Mouse (Mus musculus) lung, embryonic 14.5 days (tissue): Measurements from ENCODE around the gene Phlpp2. TPM values are rescaled to one million over a fixed set of nuclear protein-coding genes. Genes with fewer than 3 reads are reported as not detected.
"Not testable (repeated sequence)": the region's sequence is repeated elsewhere in the genome, so short reads cannot be mapped to it uniquely, and the experiment has no call there.

Experiments
- ATAC-seq: fragments of 200-750 bp; cut with Nextera tagmentation; 2 replicates; pipeline ENCODE4 v1.8.0; 2017; ENCODE audit warnings: mild to moderate bottlenecking, moderate TSS enrichment, moderate library complexity; ENCODE audit not compliant: insufficient read depth
- DNase-seq: peaks from one replicate; pipeline ENCODE4 v3.0.0-alpha.2; 2015
- H3K27ac ChIP-seq: fragments of 300-500 bp; sonication (generic); 2 replicates; pipeline ENCODE4 v1.5.1; 2014; ENCODE audit warnings: low read depth, mild to moderate bottlenecking, moderate library complexity
- H3K27me3 ChIP-seq: fragments of 300-500 bp; sonication (generic); 2 replicates; pipeline ENCODE4 v1.6.1; 2014; ENCODE audit warnings: low read length, control low read depth; ENCODE audit not compliant: insufficient read depth
- H3K36me3 ChIP-seq: fragments of 300-500 bp; sonication (generic); 2 replicates; pipeline ENCODE4 v1.6.1; 2014; ENCODE audit warnings: control low read depth; ENCODE audit not compliant: insufficient read depth
- H3K4me1 ChIP-seq: fragments of 300-500 bp; sonication (generic); 2 replicates; pipeline ENCODE4 v1.6.1; 2014; ENCODE audit warnings: antibody characterized with exemption, control low read depth; ENCODE audit not compliant: insufficient read depth
- H3K4me2 ChIP-seq: fragments of 300-500 bp; sonication (generic); 2 replicates; pipeline ENCODE4 v1.6.1; 2014; ENCODE audit warnings: mild to moderate bottlenecking
- H3K4me3 ChIP-seq: fragments of 300-500 bp; sonication (generic); 2 replicates; pipeline ENCODE4 v1.5.1; 2014; ENCODE audit warnings: low read depth, low read length
- H3K9ac ChIP-seq: fragments of 300-500 bp; sonication (generic); 2 replicates; pipeline ENCODE4 v1.6.1; 2014
- H3K9me3 ChIP-seq: fragments of 300-500 bp; sonication (generic); 2 replicates; pipeline ENCODE4 v1.6.1; 2016; ENCODE audit warnings: low read depth, low read length, control low read depth
- CTCF ChIP-seq: IDR thresholded peaks from 2 replicates; pipeline ENCODE4 v1.5.1; 2016; ENCODE audit warnings: antibody characterized with exemption, low read depth
- WGBS: fragments of 180-500 bp; shearing (Covaris S2); extraction: QIAGEN DNeasy Blood & Tissue Kit; methylation state at CpG from one replicate; pipeline ENCODE4 v1.1.7; 2014; 5-methylcytosine and 5-hydroxymethylcytosine counted together
- polyA plus RNA-seq: library from polyadenylated mRNA; unstranded; fragments of >200 nt; fragmentation: Nextera tagmentation; extraction: Ambion mirVana; gene quantifications from 2 replicates; pipeline ENCODE4 v1.2.1, GENCODE M21; 2014

Phlpp2 gene
- polyA plus RNA-seq, 1 experiment from 2014 or later, result 4.4 TPM

- no peak for TF ChIP-seq CTCF
- 84% methylated on average over 1 of the region's 1 CpGs for WGBS
These were observed 2.7 kb downstream of the Phlpp2 start for GRCm38 (mm10) chr8:109871056-109871455.

GRCm38 (mm10) chr8:109873800-109874199 lies 5.5 kb downstream of the Phlpp2 start:
- H3K9ac ChIP-seq, H3K4me3 ChIP-seq, H3K27me3 ChIP-seq, H3K4me2 ChIP-seq, ATAC-seq, H3K9me3 ChIP-seq, H3K27ac ChIP-seq, H3K4me1 ChIP-seq, DNase-seq: not testable (repeated sequence)
- H3K36me3 ChIP-seq, result peaks cover 24% of the 10 kb centered on the region
- WGBS, result 97% methylated on average over 3 of the region's 3 CpGs

More at GRCm38 (mm10) chr8:109871056-109871455, 2.7 kb downstream of the Phlpp2 start:
- H3K36me3 ChIP-seq, result 0 out of 2 replicates have a peak, but pooled peaks cover 4% of the 10 kb centered on the region
- H3K9ac ChIP-seq, result no peak overlapping the region
- H3K9me3 ChIP-seq, result no peaks in the 10 kb centered on the region
- no peaks in the 10 kb centered on the region for H3K27me3 ChIP-seq
- ATAC-seq, result no peak
- no peak overlapping the region for H3K27ac ChIP-seq
- DNase-seq, result no peak
- no peaks in the 10 kb centered on the region; the same call in 1 of the 2 replicates for H3K4me1 ChIP-seq
- H3K4me3 ChIP-seq, result no peak overlapping the region
- H3K4me2 ChIP-seq, result no peak overlapping the region

- DNase-seq (no peak), ATAC-seq (no peak)
- no peak overlapping the region for H3K4me3 ChIP-seq
- H3K9me3 ChIP-seq, result no peaks in the 10 kb centered on the region
- no peak for TF ChIP-seq CTCF
- no peak overlapping the region for H3K4me2 ChIP-seq
- peaks cover 33% of the 10 kb centered on the region for H3K36me3 ChIP-seq
- H3K27me3 ChIP-seq, result no peaks in the 10 kb centered on the region
- H3K27ac ChIP-seq, result no peak overlapping the region
- no peaks in the 10 kb centered on the region for H3K4me1 ChIP-seq
- no peak overlapping the region for H3K9ac ChIP-seq
- 79% methylated on average over 5 of the region's 5 CpGs for WGBS
These were observed 11.8 kb downstream of the Phlpp2 start for GRCm38 (mm10) chr8:109880012-109880662.

- no peak overlapping the region for H3K4me3 ChIP-seq
- DNase-seq, result no peak
- H3K27me3 ChIP-seq, result no peaks in the 10 kb centered on the region
- peaks cover 21% of the 10 kb centered on the region for H3K36me3 ChIP-seq
- no peak for ATAC-seq
- TF ChIP-seq CTCF, result no peak
- no peaks in the 10 kb centered on the region for H3K9me3 ChIP-seq
- H3K4me1 ChIP-seq, result no peaks in the 10 kb centered on the region
- H3K27ac ChIP-seq, result no peak overlapping the region
- no peak overlapping the region for H3K9ac ChIP-seq
- no peak overlapping the region for H3K4me2 ChIP-seq
These were observed 17.0 kb downstream of the Phlpp2 start for GRCm38 (mm10) chr8:109885294-109885693.

- H3K4me2 ChIP-seq, result no peak overlapping the region
- H3K4me3 ChIP-seq, result no peak overlapping the region
- 96% methylated on average over 1 of the region's 1 CpGs for WGBS
- H3K4me1 ChIP-seq, result no peaks in the 10 kb centered on the region
- no peaks in the 10 kb centered on the region for H3K27me3 ChIP-seq
- ATAC-seq (no peak), DNase-seq (no peak)
- TF ChIP-seq CTCF, result no peak
- 0 out of 2 replicates have a peak, but pooled peaks cover 8% of the 10 kb centered on the region for H3K36me3 ChIP-seq
- no peak overlapping the region for H3K9ac ChIP-seq
- H3K9me3 ChIP-seq, result peaks cover 3% of the 10 kb centered on the region; the same call in 1 of the 2 replicates
- no peak overlapping the region for H3K27ac ChIP-seq
These were observed 20.9 kb downstream of the Phlpp2 start for GRCm38 (mm10) chr8:109889211-109889610.

GRCm38 (mm10) chr8:109890794-109891585 lies 22.6 kb downstream of the Phlpp2 start:
- DNase-seq (no peak), ATAC-seq (no peak)
- peaks cover 12% of the 10 kb centered on the region; the same call in 1 of the 2 replicates for H3K36me3 ChIP-seq
- H3K9me3 ChIP-seq, result peaks cover 3% of the 10 kb centered on the region; the same call in 1 of the 2 replicates
- H3K4me3 ChIP-seq, result no peak overlapping the region
- no peak overlapping the region for H3K27ac ChIP-seq
- H3K4me1 ChIP-seq, result no peaks in the 10 kb centered on the region
- 94% methylated on average over 3 of the region's 3 CpGs for WGBS
- H3K9ac ChIP-seq, result no peak overlapping the region
- H3K27me3 ChIP-seq, result no peaks in the 10 kb centered on the region
- TF ChIP-seq CTCF, result no peak
- H3K4me2 ChIP-seq, result no peak overlapping the region

GRCm38 (mm10) chr8:109894636-109895035 lies 26.3 kb downstream of the Phlpp2 start:
- no peak for TF ChIP-seq CTCF
- Histone ChIP-seq H3K4me2 (no peak overlapping the region), H3K4me1 (no peaks in the 10 kb centered on the region), H3K27me3 (no peaks in the 10 kb centered on the region), H3K27ac (no peak overlapping the region), H3K9me3 (peaks cover 3% of the 10 kb centered on the region; the same call in 1 of the 2 replicates), H3K4me3 (no peak overlapping the region), H3K9ac (no peak overlapping the region), H3K36me3 (peaks cover 5% of the 10 kb centered on the region; the same call in 1 of the 2 replicates)
- no peak for DNase-seq
- ATAC-seq, result no peak
- WGBS, result 88% methylated on average over 1 of the region's 1 CpGs
